Mouse (Mus musculus) urinary bladder, postnatal 0 days (tissue): ENCODE data around the gene Gm5798. TPM values are rescaled to one million over a fixed set of nuclear protein-coding genes. Genes with fewer than 3 reads are reported as not detected.

Source experiments
- polyA plus RNA-seq: library from polyadenylated mRNA; unstranded; fragments of >200 nt; fragmentation: Nextera tagmentation; extraction: Ambion mirVana; gene quantifications from 2 replicates; pipeline ENCODE4 v1.2.1, GENCODE M21; 2015

Gene Gm5798
- not detected in 2 replicates for polyA plus RNA-seq

DNA sequence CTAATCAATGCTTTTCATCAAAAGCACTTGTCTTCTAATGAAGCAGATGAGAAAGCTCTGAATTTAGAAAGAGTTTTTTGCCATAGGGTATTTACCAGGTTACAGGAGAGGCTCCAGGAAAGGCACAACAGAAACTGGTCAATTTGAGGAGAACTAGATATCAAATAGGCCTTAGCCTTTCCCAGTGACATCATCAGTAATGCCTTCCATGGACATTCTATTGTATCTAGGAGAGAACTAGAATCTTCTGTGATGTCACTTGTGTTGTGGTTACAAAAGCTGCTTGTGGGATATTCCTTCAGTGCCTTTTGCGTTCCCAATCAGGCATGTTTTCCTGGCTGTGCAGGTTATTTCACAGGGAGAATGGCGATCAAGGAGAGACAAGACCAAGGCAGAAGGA lies at the start of gene Gm5798:
Gene Gm5798 (plus strand): TSS at position 301 of the 400 bp plus-strand sequence.

DNA sequence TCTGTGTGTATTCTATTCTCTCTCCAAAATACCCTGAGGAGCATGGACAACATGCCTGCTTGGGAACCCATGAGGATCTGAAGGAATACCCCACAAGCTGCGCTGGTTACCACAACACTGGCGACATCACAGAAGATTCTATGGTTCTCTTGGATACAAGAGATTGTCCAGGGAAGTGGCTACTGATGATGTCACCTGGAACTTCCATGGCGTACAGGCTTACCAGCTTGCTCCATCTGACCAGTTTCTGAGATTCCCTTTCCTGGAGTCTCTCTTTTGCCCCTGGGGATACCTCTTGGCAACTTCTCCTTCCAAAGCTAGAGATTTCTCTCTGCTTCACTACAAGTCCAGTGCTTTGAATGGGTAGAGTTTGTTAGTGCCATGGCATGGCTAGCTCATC lies 37.9 kb downstream of the Gm5798 start, which contains the start of gene Gm7945:
Gene Gm7945 (minus strand): TSS at position 101 of the 400 bp plus-strand sequence.

Other genes with a start within 250 kb of the Gm5798 start
- 0.23 and 1.1 TPM in 2 replicates for gene Mat1a, start 243.6 kb upstream of the Gm5798 start, polyA plus RNA-seq
- 0.10 and 0.12 TPM in 2 replicates for gene Sftpa1, start 216.8 kb upstream of the Gm5798 start, polyA plus RNA-seq
- not detected in 2 replicates for gene Mbl1, start 197.2 kb upstream of the Gm5798 start, polyA plus RNA-seq
- not detected in 2 replicates for gene Sftpd, start 163.5 kb upstream of the Gm5798 start, polyA plus RNA-seq
- not detected in 2 replicates for gene Gm2832, start 69.8 kb upstream of the Gm5798 start, polyA plus RNA-seq
- gene Gm7945, start 37.8 kb downstream of the Gm5798 start, polyA plus RNA-seq, result not detected in 2 replicates
- not detected in 2 replicates for gene Gm6482, start 59.7 kb downstream of the Gm5798 start, polyA plus RNA-seq
- gene Gm7954, start 104.9 kb downstream of the Gm5798 start, polyA plus RNA-seq, result not detected in 2 replicates
- not detected in 2 replicates for gene Gm3486, start 140.9 kb downstream of the Gm5798 start, polyA plus RNA-seq
- not detected in 2 replicates for gene Gm7970, start 207.0 kb downstream of the Gm5798 start, polyA plus RNA-seq
- not detected in 2 replicates for gene 1700049E17Rik2, start 224.6 kb downstream of the Gm5798 start, polyA plus RNA-seq